Comparison of ENCODE assay signal across 8 mouse cellular contexts in genomic region chr3:129730426-129730825, GRCm38 (mm10). TPM values are rescaled to one million over a fixed set of nuclear protein-coding genes. Genes with fewer than 3 reads are reported as not detected.
DNase-seq lines count a peak whose midpoint lies in the region; ATAC-seq and TF ChIP-seq lines count a peak whose summit lies in the region.

No protein-coding gene starts in this region.

- 27% methylated on average over 8 of the region's 8 CpGs for WGBS in intestine, postnatal 0 days
- 29% methylated on average over 8 of the region's 8 CpGs for WGBS in intestine, embryonic 15.5 days
- 25% methylated on average over 8 of the region's 8 CpGs for WGBS in heart, embryonic 10.5 days
- 29% methylated on average over 8 of the region's 8 CpGs for WGBS in midbrain, embryonic 15.5 days

- DNase-seq in CD8-positive naive resting alpha-beta T cell, adult 2 months (ENCODE audit: low read depth in 2 of 2, low spot score in 2 of 2), result peak; percentile 6 to 8
- peak; percentile 18 to 47 for DNase-seq in adrenal gland, postnatal 36 days
- no peak for DNase-seq in heart, embryonic 10.5 days (ENCODE audit: low spot score)

- H3K36me3 ChIP-seq in intestine, postnatal 0 days (ENCODE audit: control insufficient read depth, insufficient read depth), result no peaks in the 10 kb centered on the region
- H3K36me3 ChIP-seq in intestine, embryonic 15.5 days, result no peaks in the 10 kb centered on the region
- H3K36me3 ChIP-seq in heart, embryonic 10.5 days, result no peaks in the 10 kb centered on the region
- H3K36me3 ChIP-seq in midbrain, embryonic 15.5 days (replicated peaks), result no peaks in the 10 kb centered on the region

- no peak for ATAC-seq in intestine, postnatal 0 days
- no peak for ATAC-seq in intestine, embryonic 15.5 days
- peak; percentile 79 for ATAC-seq in megakaryocyte, adult 5-6 weeks (ENCODE audit: poor library complexity, severe bottlenecking)
- no peak for ATAC-seq in monocyte, adult 5-6 weeks (replicated peaks; ENCODE audit: insufficient number of reproducible peaks, low FRiP score, low TSS enrichment, poor library complexity, severe bottlenecking)
- no peak for ATAC-seq in midbrain, embryonic 15.5 days (replicated peaks)

- no peak overlapping the region for H3K4me2 ChIP-seq in intestine, postnatal 0 days (replicated peaks; ENCODE audit: low read depth)
- H3K4me2 ChIP-seq in intestine, embryonic 15.5 days (replicated peaks), result no peak overlapping the region
- H3K4me2 ChIP-seq in midbrain, embryonic 15.5 days, result no peak overlapping the region

- no peaks in the 10 kb centered on the region for H3K9me3 ChIP-seq in intestine, postnatal 0 days (ENCODE audit: control insufficient read depth)
- no peaks in the 10 kb centered on the region for H3K9me3 ChIP-seq in intestine, embryonic 15.5 days
- H3K9me3 ChIP-seq in heart, embryonic 10.5 days, result no peaks in the 10 kb centered on the region
- H3K9me3 ChIP-seq in midbrain, embryonic 15.5 days, result no peaks in the 10 kb centered on the region

- H3K4me3 ChIP-seq in intestine, postnatal 0 days (ENCODE audit: low read depth, low read length), result no peak overlapping the region
- no peak overlapping the region for H3K4me3 ChIP-seq in intestine, embryonic 15.5 days (replicated peaks)
- H3K4me3 ChIP-seq in heart, embryonic 10.5 days, result no peak overlapping the region
- no peak overlapping the region for H3K4me3 ChIP-seq in midbrain, embryonic 15.5 days

- no peak overlapping the region for H3K9ac ChIP-seq in intestine, postnatal 0 days (ENCODE audit: low read depth, low read length)
- H3K9ac ChIP-seq in intestine, embryonic 15.5 days, result no peak overlapping the region
- no peak overlapping the region for H3K9ac ChIP-seq in midbrain, embryonic 15.5 days

- no peaks in the 10 kb centered on the region for H3K27me3 ChIP-seq in intestine, postnatal 0 days (replicated peaks; ENCODE audit: control insufficient read depth, insufficient read depth, low read length)
- no peaks in the 10 kb centered on the region for H3K27me3 ChIP-seq in intestine, embryonic 15.5 days (replicated peaks)
- no peaks in the 10 kb centered on the region for H3K27me3 ChIP-seq in heart, embryonic 10.5 days (ENCODE audit: insufficient read depth, poor library complexity, severe bottlenecking)
- no peaks in the 10 kb centered on the region for H3K27me3 ChIP-seq in midbrain, embryonic 15.5 days (replicated peaks)

- no peak overlapping the region for H3K27ac ChIP-seq in intestine, postnatal 0 days (ENCODE audit: low read depth, low read length)
- no peak overlapping the region for H3K27ac ChIP-seq in intestine, embryonic 15.5 days
- H3K27ac ChIP-seq in heart, embryonic 10.5 days, result no peak overlapping the region
- no peak overlapping the region for H3K27ac ChIP-seq in midbrain, embryonic 15.5 days

- TF ChIP-seq CTCF in intestine, postnatal 0 days (IDR thresholded peaks at IDR 0.05; ENCODE audit: low read depth), result peak; percentile 58

- H3K4me1 ChIP-seq in intestine, postnatal 0 days (replicated peaks; ENCODE audit: control insufficient read depth, insufficient read depth, low read length), result no peaks in the 10 kb centered on the region
- H3K4me1 ChIP-seq in intestine, embryonic 15.5 days (replicated peaks), result no peaks in the 10 kb centered on the region
- no peaks in the 10 kb centered on the region for H3K4me1 ChIP-seq in heart, embryonic 10.5 days
- H3K4me1 ChIP-seq in midbrain, embryonic 15.5 days, result peaks cover 5% of the 10 kb centered on the region; the same call in 1 of the 2 replicates

RNA-seq across cellular contexts. Expression of gene Egf, which starts 24.7 kb away (rescaled TPM):
- polyA plus RNA-seq in intestine, postnatal 0 days (2015; fragmentation: Nextera tagmentation; extraction: Ambion mirVana), result 0.84 and 0.85 TPM in 2 replicates
- polyA plus RNA-seq in intestine, embryonic 15.5 days (2015; fragmentation: Nextera tagmentation; extraction: Ambion mirVana), result 1.5 and 2.0 TPM in 2 replicates
- 1 to 10 TPM in 1 of 2 experiments, under 1 TPM in 1; 0.53 to 1.3 TPM for total RNA-seq in adrenal gland, postnatal 36 days (2021)
- total RNA-seq in megakaryocyte, adult 5-6 weeks (2015), result 0.47 and 1.2 TPM in 2 replicates
- 0.16 and 0.95 TPM in 2 replicates for total RNA-seq in megakaryocyte, adult 5-6 weeks (2017)
- total RNA-seq in monocyte, adult 5-6 weeks (2017), result 0.87 to 1.4 TPM (median 1.4 TPM) in 3 replicates
- 1.1 and 1.3 TPM in 2 replicates for polyA plus RNA-seq in heart, embryonic 10.5 days (2016; fragmentation: Nextera tagmentation; extraction: Ambion mirVana)
- 2.2 and 3.2 TPM in 2 replicates for polyA plus RNA-seq in midbrain, embryonic 15.5 days (2015; fragmentation: Nextera tagmentation; extraction: Ambion mirVana)
